Mouse (Mus musculus) lung, postnatal 0 days (tissue): Measurements from ENCODE around the gene Zeb2.

ENCODE experiments used
- CTCF ChIP-seq: IDR thresholded peaks from 2 replicates; pipeline ENCODE4 v1.5.1; 2016; ENCODE audit warnings: antibody characterized with exemption, mild to moderate bottlenecking
- EP300 ChIP-seq: IDR thresholded peaks from 2 replicates; pipeline ENCODE4 v1.6.1; 2016; ENCODE audit warnings: antibody characterized with exemption, mild to moderate bottlenecking, control low read depth

DNA sequence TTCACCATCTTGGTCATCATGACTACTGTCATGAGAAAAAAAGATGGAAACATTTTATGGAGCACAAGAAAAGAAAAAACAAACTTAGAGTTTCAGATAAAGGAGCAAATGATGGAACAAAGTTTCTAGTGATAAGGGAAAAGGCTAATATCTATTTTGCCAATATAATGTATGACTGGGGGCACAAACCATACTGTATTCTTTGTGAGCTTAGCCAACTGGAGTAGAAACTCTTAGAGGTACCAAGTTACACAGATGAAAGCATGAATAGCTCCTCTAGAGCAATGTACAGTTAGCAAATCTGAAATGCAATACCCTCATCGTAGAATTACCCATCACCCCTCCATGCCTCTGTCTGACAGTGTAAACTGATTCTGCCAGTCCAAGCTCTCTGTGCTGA lies 163.0 kb downstream of the Zeb2 start:
- no peak for TF ChIP-seq CTCF
- TF ChIP-seq EP300: no peak
